Mouse (Mus musculus): ENCODE results near the gene Pigx.
"Not testable (repeated sequence)": the region's sequence is repeated elsewhere in the genome, so short reads cannot be mapped to it uniquely, and the experiment has no call there.

Pigx gene

DNA sequence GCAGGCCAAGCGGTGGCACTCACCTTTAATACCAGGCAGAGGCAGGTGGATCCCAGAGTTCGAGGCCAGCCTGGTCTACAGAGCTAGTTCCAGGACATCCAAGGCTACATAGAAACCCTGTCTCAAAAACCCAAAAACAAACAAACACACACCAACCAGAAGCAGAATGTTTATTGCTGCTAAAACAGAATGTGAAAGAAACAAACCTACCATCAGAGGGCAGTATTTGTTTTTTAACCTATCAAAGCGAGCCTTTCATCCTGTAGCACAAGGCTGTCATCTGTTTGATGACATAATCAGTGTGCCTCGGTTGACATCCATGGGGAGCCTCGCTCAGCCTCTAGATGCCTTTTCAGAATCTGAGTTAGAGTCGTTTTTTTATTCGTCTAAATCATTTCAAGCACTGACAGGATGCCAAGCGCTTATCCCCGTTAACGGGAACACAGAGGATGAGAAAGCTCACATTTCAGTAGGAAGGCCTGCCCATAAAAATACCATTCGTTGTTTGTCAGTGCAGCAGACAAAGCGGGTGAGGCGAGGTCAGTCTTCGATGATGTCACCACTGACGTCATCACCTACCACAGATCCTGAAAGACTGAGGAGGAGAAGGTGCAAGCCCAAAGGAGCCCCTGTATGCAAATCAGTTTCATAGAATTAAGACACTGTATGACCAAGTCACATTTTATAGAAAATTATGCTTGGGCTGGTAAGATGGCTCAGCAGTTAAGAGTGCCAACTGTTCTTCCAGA, 11.6 kb upstream of the Pigx start:
- DNase-seq (ENCODE audit: low read depth in 2 of 2, low spot score in 2 of 2), result peak in 1 of 2 experiments; percentile 41

DNA sequence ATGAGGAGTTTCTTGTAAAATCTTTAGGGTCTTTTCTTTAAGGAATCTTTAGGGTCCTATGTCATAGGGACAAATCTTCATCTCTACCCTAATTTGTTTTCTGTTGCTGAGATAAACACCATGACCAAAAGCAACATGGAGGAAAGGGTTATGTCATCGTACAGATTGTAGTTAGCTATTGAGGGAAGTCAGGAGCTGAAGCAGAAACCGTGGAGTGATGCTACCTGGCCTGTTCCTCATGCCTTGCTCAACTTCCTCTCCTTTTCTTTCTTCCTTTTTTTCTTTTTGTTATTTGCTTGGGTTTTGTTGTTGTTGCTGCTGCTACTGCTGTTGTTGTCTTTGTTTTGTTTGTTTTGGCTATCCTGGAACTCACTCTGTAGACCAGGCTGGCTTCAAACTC, 9.0 kb upstream of the Pigx start:
- no peak for DNase-seq (ENCODE audit: low read depth in 2 of 2, low spot score in 2 of 2)

DNA sequence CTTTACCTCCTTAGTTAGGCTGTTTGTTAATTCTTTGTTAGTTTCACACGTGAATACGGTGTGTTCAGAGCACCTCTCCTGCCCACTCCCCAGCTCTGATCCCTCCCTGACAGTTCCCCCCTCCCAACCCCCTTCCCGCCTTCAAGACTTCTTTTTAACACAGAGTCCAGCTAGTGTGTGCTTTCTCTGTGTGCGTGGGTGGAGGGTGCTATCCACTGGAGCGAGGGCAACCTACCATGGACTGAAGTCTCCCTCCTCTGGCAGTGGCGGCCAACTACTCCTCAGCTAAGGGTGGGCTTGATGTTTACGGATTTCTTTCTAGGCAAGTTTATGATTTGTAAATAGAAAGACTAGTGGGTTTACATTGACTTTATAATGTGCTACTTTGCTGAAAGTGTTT, 8.6 kb upstream of the Pigx start:
- peak in 1 of 2 experiments; percentile 51 for DNase-seq (ENCODE audit: low read depth in 2 of 2, low spot score in 2 of 2)

DNA sequence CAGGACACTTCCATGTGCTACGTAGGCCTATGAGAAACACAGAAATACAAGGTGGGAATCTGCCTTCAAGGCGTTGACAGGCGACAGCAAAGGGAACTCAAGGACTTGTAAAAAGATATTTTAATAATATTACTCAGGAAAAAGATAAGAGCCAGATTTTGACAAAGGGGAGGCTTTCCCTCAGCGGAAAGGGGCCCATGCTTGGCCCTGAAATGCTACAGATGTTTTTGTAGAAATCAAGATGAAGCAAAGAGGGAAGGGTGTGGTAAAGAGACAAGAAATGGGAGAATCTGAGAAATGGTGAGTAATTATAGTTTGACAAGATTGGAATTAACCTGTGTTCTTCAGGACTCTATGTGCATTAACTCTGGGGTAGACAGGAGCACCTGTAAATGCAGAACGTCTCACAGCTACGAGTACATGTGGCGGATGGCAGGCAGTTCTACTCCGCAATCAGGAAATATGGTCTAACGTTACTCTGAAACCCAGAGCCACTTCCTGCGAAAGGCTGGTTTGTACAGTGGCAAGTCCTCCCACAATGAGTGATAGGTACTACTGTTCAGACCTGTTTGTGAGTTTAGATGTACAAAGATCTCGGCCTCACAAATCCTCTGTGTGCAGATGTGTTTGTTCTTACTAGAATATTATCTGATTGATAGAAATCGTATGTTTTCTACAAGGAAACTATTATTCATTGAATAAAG, 8.0 kb upstream of the Pigx start:
- DNase-seq (ENCODE audit: low read depth in 2 of 2, low spot score in 2 of 2), result peak; percentile 60

GRCm38 (mm10) chr16:32105698-32106097, 6.2 kb upstream of the Pigx start:
- DNase-seq (ENCODE audit: low read depth in 2 of 2, low spot score in 2 of 2), result no peak

- DNase-seq (ENCODE audit: low read depth in 2 of 2, low spot score in 2 of 2), result no peak
Measured at GRCm38 (mm10) chr16:32102295-32102694, 2.8 kb upstream of the Pigx start.

DNA sequence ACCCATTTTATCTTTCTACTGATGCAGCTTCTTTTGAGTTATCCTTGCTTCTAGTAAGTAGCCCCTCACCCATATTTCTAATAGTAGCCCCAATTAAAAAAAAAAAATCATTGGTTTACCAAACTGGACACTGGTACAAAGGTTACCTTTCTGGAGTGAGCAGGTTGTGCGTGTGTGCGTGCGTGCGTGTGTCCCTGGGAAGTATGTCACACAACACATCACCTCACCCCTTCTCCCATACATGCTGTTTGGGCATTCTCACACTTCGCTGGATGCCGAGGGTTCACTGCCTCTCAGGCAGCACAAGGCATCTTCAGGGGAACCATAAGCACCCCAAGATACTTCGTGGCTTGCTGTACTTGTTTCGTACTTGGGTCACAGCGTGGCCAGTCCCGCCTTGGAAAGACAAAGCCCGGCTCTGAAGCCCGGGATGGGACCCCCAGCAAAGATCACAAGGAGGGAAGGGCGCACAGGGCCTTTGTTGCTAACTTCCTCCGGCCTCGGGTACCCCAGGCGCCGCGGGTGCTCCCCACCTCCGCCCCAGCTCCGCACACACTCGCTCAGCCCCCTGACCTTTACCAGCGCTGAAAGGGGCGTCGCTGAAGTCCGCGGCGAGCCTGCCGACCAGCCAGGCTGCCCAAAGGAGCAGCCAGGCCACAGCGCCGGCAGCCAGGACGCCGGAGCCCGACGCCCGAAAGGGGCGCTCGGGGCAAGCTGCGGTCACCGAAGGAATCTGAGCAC, 473 bp downstream of the Pigx start:
- no peak for DNase-seq (ENCODE audit: low read depth in 2 of 2, low spot score in 2 of 2)

DNA sequence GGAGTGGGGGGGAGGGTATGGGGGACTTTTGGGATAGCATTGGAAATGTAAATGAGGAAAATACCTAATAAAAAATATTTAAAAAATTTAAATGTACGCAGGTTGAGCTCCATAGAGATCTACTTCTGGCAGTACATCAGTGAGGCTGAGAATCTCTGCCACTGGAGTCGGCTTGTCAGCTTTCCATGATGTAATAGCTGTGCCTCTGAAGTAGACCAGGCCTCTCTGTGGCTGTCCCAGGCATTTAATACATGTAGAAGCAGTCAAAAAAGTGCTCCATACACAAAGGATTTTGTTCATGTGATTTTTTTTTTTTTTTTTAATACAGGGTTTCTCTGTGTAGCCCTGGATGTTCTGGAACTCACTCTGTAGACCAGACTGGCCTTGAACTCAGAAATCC, 1.8 kb downstream of the Pigx start:
- DNase-seq (ENCODE audit: low read depth in 2 of 2, low spot score in 2 of 2), result not testable (repeated sequence)

DNA sequence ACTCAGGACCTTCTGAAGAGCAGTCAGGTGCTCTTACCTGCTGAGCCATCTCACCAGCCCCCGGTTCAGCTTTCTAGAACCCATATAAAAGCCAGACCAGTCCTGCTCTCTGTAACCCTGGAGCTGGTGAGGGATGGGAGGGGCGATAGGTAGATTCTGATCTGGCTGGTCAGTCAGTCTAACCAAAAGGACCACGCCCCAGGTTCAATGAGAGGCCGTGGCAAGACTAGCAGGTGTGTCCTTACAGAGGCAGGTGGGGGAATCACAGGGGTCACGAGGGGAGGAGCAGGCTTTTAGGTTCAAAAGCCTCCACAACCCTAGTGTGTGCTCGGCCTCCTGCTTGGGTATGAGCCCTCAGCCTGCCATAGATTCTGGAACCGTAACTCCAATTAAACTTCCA, 8.1 kb downstream of the Pigx start:
- DNase-seq (ENCODE audit: low read depth in 2 of 2, low spot score in 2 of 2), result no peak

- DNase-seq (ENCODE audit: low read depth in 2 of 2, low spot score in 2 of 2), result peak in 1 of 2 experiments; percentile 29
Measured at GRCm38 (mm10) chr16:32087629-32088443, 11.7 kb downstream of the Pigx start.

DNA sequence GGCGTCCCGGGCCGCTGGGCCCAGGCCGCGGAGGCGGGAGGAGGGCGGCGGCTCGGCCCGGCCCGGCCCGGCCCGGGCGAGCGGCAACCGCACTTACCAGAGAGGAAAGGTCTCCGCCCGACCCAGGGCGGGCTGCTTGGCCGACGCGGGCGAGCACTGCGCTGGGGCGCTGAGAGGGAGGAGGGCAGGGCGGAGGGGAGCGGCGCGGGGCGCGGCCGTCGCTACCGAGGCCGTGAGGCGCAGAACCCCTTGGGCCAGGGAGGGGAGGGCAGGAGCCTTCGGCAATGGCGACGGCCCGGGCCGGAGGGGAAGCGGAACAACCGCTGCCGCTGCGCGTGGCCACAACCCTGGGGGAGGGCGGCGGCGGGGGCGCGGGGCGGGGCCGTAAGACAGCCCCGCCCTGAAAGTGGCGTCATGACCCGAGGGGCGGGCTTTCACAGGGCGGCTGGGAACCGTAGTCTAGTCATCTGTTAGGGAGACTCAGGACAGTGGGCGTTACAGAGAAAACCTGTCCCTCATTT, 20.5 kb downstream of the Pigx start, which contains the start of gene Pak2:
Pak2 (minus strand) TSS at position 352 of the 521 bp plus-strand sequence.
- peak; percentile 69 to 74 for DNase-seq (ENCODE audit: low read depth in 2 of 2, low spot score in 2 of 2)

- DNase-seq (ENCODE audit: low read depth in 2 of 2, low spot score in 2 of 2), result peak in 1 of 2 experiments; percentile 32
Measured at GRCm38 (mm10) chr16:32078408-32078990, 21.0 kb downstream of the Pigx start.

GRCm38 (mm10) chr16:32077648-32078407, 21.7 kb downstream of the Pigx start:
- DNase-seq (ENCODE audit: low read depth in 2 of 2, low spot score in 2 of 2), result peak in 1 of 2 experiments; percentile 31

GRCm38 (mm10) chr16:32076406-32076805, 23.1 kb downstream of the Pigx start:
- no peak for DNase-seq (ENCODE audit: low read depth in 2 of 2, low spot score in 2 of 2)

DNA sequence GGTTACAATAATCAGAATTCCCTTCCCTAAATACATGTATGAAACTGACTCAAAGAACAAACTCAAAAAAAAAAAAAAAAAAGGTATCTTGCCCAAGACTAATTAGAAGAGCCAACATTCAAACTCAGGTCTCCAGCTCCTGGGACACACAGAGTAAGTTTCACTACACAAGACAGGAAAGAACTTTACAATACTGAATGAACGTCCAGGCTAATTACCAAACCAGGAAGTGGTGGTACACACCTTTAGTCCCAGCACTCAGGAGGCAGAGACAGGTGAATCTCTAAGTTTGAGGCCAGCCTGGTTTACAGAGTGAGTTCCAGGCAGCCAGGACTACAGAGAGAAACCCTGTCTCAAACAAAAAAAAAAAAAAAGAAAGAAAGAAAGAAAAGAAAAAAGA, 23.8 kb downstream of the Pigx start:
- DNase-seq (ENCODE audit: low read depth in 2 of 2, low spot score in 2 of 2), result no peak

- not testable (repeated sequence) for DNase-seq (ENCODE audit: low read depth in 2 of 2, low spot score in 2 of 2)
Measured at GRCm38 (mm10) chr16:32070070-32070469, 29.5 kb downstream of the Pigx start.

DNA sequence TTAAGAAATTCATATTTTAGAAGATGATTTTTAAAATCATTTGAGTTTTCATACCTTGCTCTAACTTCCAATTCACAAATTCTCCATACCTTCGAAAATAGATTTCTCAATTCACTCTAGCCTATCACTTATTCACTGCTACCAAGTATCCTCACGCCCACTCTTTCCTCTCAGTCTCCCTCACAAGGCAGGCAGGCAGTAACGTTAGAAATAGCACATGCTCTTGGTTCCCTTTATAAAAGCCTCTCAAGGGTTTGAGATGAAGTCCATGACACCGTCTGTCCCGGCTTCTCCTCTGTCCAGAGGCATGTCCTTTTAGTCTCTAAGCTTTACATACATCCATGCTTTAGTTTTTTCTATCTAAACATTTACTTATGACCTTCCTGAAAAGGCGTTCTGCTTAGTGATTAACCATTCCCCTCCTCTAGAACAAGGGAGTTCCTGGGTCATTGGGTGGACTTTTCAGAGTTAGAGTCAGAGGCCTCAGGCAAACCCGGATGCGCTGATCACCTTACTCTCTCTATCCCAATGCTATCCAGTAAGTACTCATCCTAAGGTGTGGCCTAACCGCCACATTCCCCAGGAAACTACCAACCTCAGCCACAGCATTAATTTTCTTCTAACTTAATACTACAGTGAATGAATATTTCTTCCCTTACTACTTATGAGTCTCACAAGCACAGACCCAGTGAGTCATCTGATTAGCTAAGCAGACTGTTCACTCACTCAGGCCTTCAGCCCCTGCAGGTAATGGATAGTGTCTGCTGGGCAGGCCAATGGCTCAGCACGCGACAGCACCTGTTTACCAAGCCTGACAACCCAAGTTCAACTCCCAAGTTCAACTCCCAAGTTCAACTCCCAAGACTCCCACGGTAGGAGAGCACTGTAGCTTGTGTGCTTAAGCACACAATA, 30.9 kb downstream of the Pigx start:
- no peak for DNase-seq (ENCODE audit: low read depth in 2 of 2, low spot score in 2 of 2)

- no peak for DNase-seq (ENCODE audit: low read depth in 2 of 2, low spot score in 2 of 2)
Measured at GRCm38 (mm10) chr16:32066899-32067298, 32.6 kb downstream of the Pigx start.

GRCm38 (mm10) chr16:32063900-32064299, 35.6 kb downstream of the Pigx start:
- DNase-seq (ENCODE audit: low read depth in 2 of 2, low spot score in 2 of 2), result no peak

All from CD8-positive naive resting alpha-beta T cell, adult 2 months (primary cell).